Mouse (Mus musculus) lung, postnatal 14 days (tissue): ENCODE measurements around the gene Tmem219.
"Not testable (repeated sequence)": the region's sequence is repeated elsewhere in the genome, so short reads cannot be mapped to it uniquely, and the experiment has no call there.

Experiments used
- DNase-seq: peaks from one replicate; pipeline ENCODE4 v3.0.0; 2021

The Tmem219 gene

DNA sequence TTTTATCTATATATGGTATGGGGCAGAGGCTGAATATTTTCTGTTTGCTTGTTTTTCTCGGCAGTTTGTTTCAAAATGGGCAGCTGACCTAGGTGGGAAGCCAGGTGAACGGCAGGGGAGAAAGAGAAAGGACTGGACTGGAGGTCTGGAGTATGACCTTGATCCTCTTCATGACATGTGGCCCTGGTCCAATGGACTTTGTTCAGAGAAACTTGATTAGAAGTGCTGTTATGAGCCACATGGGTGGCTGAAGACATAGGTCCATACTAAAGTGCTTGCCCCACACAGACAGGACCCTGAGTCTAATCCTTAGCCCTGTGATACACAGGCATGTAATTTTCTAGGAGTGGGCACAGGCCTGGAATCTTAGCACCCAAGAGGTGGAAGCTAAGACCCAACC is 1.2 kb downstream of the Tmem219 start:
- no peak for DNase-seq

GRCm38 (mm10) chr7:126919973-126920372 is 2.7 kb downstream of the Tmem219 start:
- DNase-seq, result no peak

- not testable (repeated sequence) for DNase-seq
These were observed 4.4 kb downstream of the Tmem219 start for GRCm38 (mm10) chr7:126918356-126918755.

DNA sequence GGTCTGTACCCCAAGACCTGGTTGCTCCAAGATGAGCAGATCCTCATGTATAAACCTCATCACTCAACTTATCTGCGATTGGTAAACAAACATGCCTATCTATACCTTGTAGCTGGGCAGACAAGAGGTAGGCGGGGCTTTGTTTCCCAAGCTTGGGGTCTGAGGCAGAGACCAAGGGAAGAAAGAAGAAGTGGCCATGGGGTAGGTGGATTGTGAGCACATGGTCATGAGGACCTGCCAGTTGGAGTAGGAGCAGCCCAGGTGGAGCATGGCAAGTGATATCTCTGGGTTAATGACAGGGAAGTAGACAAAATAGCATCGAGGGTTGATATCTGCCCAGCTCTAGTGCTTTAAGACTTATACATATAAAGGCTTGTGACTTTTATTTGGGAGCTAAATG is 7.9 kb downstream of the Tmem219 start:
- DNase-seq, result no peak

DNA sequence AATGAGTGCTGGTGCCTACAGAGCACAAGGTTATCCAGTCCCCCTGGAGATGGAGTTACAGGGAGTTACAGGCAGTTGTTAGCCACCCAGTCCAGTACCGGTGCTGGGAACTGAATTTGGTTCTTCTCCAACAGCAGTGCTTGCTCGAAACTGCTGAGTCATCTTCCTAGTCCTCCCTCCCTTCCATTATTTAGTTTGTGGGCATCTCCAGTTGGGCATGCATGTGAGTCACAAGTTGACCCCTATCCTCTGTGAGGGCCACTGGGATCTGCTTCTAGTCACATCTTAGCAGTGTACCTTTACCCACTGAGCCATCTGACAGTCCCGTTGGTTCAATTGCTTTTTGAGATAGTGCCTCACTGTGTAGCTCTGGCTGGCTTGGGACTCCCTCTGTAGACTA is 17.1 kb downstream of the Tmem219 start:
- DNase-seq, result no peak

DNA sequence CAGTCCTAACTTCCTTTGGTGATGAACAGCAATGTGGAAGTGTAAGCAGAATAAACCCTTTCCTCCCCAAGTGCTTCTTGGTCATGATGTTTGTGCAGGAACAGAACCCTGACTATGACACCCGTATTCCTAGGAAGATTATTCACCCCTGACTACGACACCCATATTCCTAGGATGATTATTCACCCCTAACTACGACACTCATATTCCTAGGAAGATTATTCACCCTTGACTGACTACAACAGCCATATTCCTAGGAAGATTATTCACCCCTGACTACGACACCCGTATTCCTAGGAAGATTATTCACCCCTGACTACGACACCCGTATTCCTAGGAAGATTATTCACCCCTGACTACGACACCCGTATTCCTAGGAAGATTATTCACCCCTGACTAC is 22.9 kb downstream of the Tmem219 start:
- DNase-seq, result not testable (repeated sequence)

DNA sequence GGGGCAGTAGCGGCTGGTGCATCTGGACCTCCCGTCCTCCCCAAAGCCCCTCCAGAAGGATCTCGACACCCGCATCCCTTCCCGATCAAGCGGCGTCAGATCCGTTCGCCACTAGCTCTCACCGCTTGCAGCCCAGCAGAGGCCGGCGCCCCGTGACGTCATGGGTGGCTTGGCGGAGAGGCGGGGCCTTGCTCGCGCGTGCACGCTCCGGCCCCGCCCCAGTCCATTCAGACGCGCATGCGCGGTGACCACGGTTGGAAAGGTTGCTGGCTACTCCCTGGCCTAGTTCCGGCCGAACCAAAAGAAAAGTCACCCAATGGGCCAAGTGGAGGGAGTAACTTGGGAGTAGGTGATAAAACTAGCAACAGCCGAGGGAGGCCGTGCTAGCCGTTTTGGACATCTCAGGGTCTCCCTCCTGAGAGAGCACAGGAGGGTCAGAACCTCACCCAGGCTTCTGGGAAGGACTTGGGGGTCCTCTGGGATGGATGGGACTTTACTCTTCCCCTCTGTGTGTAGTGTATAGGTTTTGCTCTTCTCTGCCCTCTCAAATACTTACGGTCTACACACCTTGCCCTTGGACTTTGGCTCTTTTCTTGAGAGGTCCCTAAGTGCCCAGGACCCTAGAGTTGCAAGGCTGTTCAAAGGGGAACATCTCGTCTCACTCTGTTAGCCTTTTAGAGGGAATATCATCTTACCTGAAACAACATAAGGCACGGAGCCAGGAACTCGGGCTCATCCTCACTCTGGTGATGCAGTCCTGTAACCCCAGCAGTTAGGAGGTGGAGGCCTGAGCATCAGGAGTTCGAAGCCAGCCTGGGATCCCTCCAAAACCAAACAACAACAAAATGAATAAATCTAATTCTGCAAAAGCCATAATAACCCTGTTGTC is 24.4 kb downstream of the Tmem219 start:
- peak; percentile 99 for DNase-seq

DNA sequence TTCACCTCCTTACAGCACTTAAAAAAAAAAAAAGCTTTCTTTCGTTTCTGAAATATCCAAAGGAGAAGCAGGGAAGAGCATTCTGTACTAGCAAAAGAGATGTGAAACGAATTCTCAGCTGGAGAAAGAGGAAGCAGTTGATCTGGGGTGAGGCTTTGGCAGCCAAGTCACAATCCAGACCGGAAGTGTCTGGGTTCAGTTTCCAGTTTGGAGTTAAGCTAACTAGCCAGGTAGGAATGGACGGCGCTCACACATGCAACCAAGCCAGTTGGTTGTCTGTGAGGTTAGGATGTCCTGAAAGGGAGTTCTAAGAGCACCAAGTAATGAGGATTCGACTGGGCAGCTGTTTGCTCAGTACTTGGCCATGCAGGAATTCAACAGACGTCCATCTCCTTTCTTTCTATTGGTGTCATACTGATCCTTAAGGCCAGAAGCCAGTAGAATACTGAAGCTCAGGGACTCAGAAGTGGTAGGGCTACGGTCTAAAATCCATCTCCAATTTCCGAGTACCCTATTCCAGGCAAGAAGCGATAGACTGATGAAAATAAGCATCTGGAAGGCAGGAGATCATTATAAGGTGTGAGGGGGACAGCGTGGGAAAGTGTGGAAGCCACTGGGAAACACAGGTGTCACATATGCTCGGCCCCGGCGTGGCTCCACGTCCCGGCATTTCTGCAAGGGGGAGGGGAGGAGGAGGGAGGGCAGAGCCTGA is 25.2 kb downstream of the Tmem219 start:
- peak; percentile 31 for DNase-seq

DNA sequence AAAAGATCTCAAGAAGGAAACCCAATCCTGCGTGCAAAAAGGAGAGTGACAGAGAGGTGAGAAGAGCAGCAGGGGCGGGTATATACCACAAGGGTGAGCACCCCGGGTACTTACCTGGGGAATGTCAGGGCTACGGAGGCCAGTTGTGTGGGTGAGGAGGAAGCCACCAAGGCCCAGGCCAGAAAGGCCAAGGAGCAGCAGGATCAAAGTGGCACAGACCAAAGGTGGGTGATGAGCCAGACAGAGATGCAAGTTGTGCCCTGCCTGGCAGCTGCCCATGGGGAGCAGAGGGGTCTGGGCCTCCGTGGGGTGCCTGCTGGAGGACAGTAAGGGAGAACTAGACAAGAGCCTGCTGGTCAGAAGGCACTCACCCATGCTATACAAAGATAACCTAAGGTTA is 25.8 kb downstream of the Tmem219 start:
- no peak for DNase-seq

GRCm38 (mm10) chr7:126888852-126889251 is 33.9 kb downstream of the Tmem219 start:
- peak; percentile 41 for DNase-seq

GRCm38 (mm10) chr7:126887281-126887680 is 35.4 kb downstream of the Tmem219 start:
- DNase-seq, result no peak

- peak; percentile 98 for DNase-seq
These were observed 38.2 kb downstream of the Tmem219 start, which contains the start of gene Taok2 for GRCm38 (mm10) chr7:126884286-126885164. Gene Taok2 (minus strand): TSS chr7:126884703.

DNA sequence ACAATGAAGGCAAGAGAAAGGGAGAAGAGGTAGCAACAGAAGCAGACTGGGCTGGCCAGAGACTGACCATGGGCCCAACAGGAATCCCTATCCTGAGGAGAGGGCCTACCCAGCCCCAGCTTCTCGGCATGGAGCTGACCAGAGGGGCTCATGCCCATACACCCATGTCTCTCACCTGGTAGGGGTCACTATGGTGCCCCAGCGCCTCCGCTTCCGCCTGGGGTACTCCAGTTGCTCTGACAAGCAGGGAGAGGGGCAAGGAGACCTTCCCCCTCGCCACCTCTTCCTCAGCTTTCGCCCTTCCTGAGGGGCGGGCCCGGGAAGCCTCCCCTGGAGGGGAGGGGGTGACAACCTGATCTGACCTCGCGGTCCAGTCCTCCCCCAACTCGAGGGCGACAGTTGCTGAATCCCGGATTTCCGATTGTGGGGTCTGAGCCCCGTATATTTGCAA is 39.0 kb downstream of the Tmem219 start:
- DNase-seq, result no peak

DNA sequence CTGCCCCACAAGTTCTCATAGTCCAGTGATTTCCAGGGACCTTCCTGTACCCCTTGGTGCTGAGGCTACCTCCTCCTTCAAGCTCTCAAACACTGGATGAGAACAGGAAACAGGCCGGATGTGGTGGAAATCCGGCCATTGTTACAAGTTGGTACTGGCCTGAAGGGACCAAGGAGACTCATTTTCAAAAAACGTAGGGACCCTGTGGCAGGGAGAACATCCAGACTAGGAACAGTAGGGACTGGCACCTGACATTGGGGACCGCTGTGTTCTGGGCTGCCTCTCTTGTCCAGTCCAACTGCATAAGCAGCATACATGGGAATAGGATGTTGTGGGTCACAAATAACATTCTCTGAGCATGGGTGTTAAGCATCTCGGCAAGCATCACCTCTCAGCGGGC is 41.7 kb downstream of the Tmem219 start:
- peak; percentile 61 for DNase-seq

DNA sequence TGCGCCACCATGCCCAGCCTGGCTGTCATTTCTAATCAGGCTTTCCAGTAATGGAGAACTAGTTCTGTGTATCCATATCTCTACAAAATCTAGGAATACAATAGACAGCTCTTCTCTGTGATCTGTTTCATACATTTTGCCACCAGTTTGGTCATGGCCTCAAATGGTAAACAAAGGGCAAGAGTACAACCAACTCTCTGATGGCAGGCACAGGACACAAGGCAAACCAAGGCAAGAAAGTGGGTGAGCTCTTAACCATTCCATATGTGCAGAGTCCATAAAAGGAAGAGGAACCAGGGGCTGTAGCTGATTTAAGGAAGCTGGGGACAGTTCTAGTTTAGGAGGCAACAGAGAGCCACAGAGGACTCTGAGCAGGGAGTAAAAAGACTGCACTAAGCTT is 45.5 kb downstream of the Tmem219 start:
- no peak for DNase-seq

- no peak for DNase-seq
These were observed 52.2 kb downstream of the Tmem219 start for GRCm38 (mm10) chr7:126870520-126870891.

GRCm38 (mm10) chr7:126869780-126870519 is 52.8 kb downstream of the Tmem219 start:
- no peak for DNase-seq

- no peak for DNase-seq
These were observed 54.7 kb downstream of the Tmem219 start for GRCm38 (mm10) chr7:126868003-126868402.

DNA sequence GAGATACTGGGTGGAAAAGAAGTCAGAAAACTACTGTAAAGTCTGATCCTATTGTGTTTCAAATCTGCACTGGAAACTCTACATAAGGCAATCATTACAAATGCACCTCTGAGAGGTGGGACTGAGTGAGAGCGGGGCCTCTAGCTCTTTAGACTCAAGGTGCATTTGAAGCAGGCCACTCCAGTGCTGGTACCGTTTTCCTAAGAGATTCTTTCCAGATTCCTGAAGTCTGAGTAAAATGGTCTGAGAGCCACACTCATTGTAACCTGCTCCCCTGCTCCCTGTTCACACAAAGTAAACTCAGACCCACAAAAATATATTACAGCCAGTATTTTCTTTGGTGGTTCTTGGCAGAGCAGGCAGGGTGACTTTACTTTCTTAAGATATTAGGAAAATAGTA is 55.2 kb downstream of the Tmem219 start:
- no peak for DNase-seq

DNA sequence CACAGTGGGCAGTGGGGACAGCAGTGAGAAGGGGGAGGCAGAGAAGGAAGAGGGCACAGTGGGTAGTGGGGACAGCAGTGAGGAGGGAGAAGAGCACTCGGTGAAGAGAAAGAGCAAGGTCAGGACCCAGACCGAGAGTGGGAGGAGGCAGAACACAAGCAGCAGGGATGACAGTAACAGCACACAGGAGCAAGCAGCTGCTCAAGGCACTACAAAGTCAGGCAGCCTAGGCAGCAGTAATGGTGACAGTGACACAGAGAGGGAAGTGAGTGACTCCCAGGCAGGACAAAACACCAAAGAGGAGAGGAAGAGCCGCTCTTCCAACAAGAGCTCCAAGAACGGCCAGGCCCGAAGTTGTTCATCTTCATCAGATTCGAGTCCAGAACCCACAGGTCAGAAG is 58.9 kb downstream of the Tmem219 start:
- no peak for DNase-seq

DNA sequence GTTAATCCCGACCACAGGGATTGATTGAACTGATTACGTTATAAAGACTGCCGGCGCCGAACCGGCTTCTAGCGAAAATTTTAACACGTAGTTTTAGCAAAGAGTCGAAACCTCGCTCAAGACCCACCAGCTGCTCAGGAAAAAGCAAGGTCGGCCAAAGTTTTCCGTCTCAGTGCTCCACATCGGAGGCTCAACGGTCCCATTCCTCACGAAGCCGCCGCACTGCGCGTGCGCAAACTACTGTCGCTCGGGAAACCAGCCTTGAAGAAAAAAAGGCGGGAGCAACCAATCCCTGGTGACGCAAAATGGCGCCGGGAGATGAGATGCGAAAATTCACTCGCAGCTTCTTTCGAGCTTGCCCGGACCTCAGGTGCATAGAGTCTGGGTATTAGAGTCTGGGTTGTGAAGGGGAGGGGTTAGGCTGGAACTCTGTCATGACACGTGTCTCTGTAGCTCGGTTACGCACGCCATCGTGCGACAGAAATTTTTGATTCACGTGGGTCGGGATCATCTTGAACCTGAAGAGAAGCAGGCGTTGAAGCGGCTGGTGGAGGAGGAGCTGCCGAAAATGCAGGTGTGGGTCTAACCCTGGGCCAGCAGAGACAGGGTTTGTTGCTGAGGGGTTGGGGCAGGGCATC is 60.5 kb downstream of the Tmem219 start, which contains the start of gene Ino80e:
Gene Ino80e, minus strand, starts transcription at position 231 of the 638 bp plus-strand sequence.
- peak; percentile 95 for DNase-seq
